Mouse (Mus musculus): ENCODE results near the gene Man1a.

DNA sequence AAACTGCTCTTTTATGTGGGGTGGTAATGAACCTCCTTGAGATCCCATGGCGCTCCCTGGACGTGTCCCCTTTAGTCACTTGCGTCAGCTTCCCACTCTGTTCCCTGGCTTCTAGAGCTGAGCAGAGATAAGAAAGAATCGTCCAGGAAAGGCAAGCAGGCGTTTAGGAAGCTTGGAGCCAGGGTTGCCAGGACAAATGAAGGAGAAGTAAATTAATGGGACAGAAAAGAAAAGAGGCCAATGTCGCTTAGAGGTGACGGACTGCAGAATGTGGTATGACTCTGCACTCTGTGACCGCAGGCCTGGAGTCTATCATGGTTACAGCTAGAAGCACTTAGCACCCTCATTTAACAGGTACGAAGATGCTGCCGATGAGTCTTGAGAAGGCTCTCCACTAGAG is 37.7 kb downstream of the Man1a start:
- TF ChIP-seq GATA1 (IDR thresholded peaks at IDR 0.05; ENCODE audit: low read length) = no peak
- no peak for TF ChIP-seq TAL1 (IDR thresholded peaks at IDR 0.05; ENCODE audit: low read length)

All from erythroblast, embryonic 14.5 days (primary cell).